Mouse (Mus musculus) ES-Bruce4 (cell line): ENCODE measurements around the gene Myt1l. TPM values are rescaled to one million over a fixed set of nuclear protein-coding genes. Genes with fewer than 3 reads are reported as not detected.

Experiments
- H3K27ac ChIP-seq: 2 replicates; pipeline ENCODE4 v1.5.1; 2012; ENCODE audit warnings: low read length, inconsistent platforms; ENCODE audit not compliant: insufficient read depth
- H3K27me3 ChIP-seq: 2 replicates; pipeline ENCODE4 v1.6.1; 2012; ENCODE audit warnings: mild to moderate bottlenecking, low read length, inconsistent platforms; ENCODE audit not compliant: control insufficient read depth, poor library complexity, insufficient read depth, severe bottlenecking
- H3K36me3 ChIP-seq: 2 replicates; pipeline ENCODE4 v1.6.1; 2012; ENCODE audit warnings: inconsistent platforms, mild to moderate bottlenecking, low read length, moderate library complexity; ENCODE audit not compliant: control insufficient read depth, poor library complexity, insufficient read depth, severe bottlenecking
- H3K4me1 ChIP-seq: one replicate; pipeline ENCODE4 v1.8.1; 2011; ENCODE audit warnings: low read length; ENCODE audit not compliant: control insufficient read depth, insufficient read depth
- H3K4me3 ChIP-seq: 2 replicates; pipeline ENCODE4 v1.5.1; 2011; ENCODE audit warnings: low read depth, mild to moderate bottlenecking, low read length
- H3K9ac ChIP-seq: 2 replicates; pipeline ENCODE4 v1.6.1; 2012; ENCODE audit warnings: low read depth, mild to moderate bottlenecking, inconsistent platforms; ENCODE audit not compliant: poor library complexity, severe bottlenecking
- H3K9me3 ChIP-seq: replicated peaks from 2 replicates; pipeline ENCODE4 v1.6.1; 2012; ENCODE audit warnings: mild to moderate bottlenecking, low read length, inconsistent platforms; ENCODE audit not compliant: control insufficient read depth, poor library complexity, insufficient read depth, severe bottlenecking
- CTCF ChIP-seq: IDR thresholded peaks from one replicate; pipeline ENCODE4 v1.8.1; 2011; ENCODE audit warnings: low read depth, low read length
- EP300 ChIP-seq: IDR thresholded peaks from 2 replicates; pipeline ENCODE4 v1.6.1; 2011; ENCODE audit warnings: low read depth, low read length; ENCODE audit not compliant: insufficient read depth
- POLR2A ChIP-seq: IDR thresholded peaks from one replicate; pipeline ENCODE4 v1.8.1; 2011; ENCODE audit warnings: low read length; ENCODE audit not compliant: insufficient read depth
- polyA plus RNA-seq: library from polyadenylated mRNA; stranded (reverse); fragments of >200 nt; gene quantifications from 2 replicates; pipeline ENCODE4 v1.2.4, GENCODE M21; 2011; ENCODE audit warnings: low read depth; ENCODE audit not compliant: missing spikeins, insufficient read depth, insufficient read length

The Myt1l gene
- polyA plus RNA-seq, 1 experiment, result not detected

- H3K27me3 ChIP-seq, result no peaks in the 10 kb centered on the region
- no peaks in the 10 kb centered on the region for H3K4me1 ChIP-seq
- H3K27ac ChIP-seq, result no peak overlapping the region
- no peak overlapping the region for H3K4me3 ChIP-seq
- H3K9ac ChIP-seq, result no peak overlapping the region
- H3K36me3 ChIP-seq, result no peaks in the 10 kb centered on the region
- no peaks in the 10 kb centered on the region for H3K9me3 ChIP-seq
- TF ChIP-seq POLR2A (no peak), EP300 (no peak), CTCF (no peak)
These were observed 423.3 kb downstream of the Myt1l start for GRCm38 (mm10) chr12:29951485-29951884.

- H3K27me3 ChIP-seq, result no peaks in the 10 kb centered on the region
- no peaks in the 10 kb centered on the region for H3K4me1 ChIP-seq
- no peaks in the 10 kb centered on the region for H3K36me3 ChIP-seq
- TF ChIP-seq CTCF, result no peak
- no peaks in the 10 kb centered on the region for H3K9me3 ChIP-seq
- H3K9ac ChIP-seq, result no peak overlapping the region
- H3K4me3 ChIP-seq, result no peak overlapping the region
- no peak overlapping the region for H3K27ac ChIP-seq
These were observed 423.9 kb downstream of the Myt1l start for GRCm38 (mm10) chr12:29952102-29952501.

GRCm38 (mm10) chr12:29953999-29954398 is 425.8 kb downstream of the Myt1l start:
- Histone ChIP-seq H3K4me1 (no peaks in the 10 kb centered on the region), H3K36me3 (no peaks in the 10 kb centered on the region), H3K4me3 (no peak overlapping the region), H3K9me3 (no peaks in the 10 kb centered on the region), H3K27me3 (no peaks in the 10 kb centered on the region), H3K9ac (no peak overlapping the region), H3K27ac (no peak overlapping the region)
- TF ChIP-seq POLR2A (no peak), EP300 (no peak), CTCF (no peak)

GRCm38 (mm10) chr12:29954464-29954863 is 426.3 kb downstream of the Myt1l start:
- H3K27ac ChIP-seq, result no peak overlapping the region

DNA sequence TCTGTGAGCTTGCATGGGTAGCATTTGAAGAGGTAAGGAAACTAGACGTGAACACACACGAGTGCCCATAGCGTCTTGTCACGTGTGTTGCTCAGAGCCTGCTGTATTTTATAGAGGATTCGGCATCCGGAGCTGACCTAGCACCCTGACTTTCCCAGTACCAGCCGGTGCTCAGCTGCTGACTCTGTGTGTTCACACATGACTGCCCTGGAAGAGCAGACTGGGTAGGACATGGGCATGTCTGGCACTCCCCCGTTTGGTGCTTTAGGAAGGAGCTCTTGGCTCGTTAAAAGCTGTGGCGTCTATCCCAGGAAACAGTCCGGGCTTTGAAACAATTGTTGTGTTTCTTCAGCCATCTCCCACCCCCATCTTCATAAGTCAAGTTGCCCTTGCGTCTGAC is 428.8 kb downstream of the Myt1l start:
- TF ChIP-seq EP300 (no peak), CTCF (no peak), POLR2A (no peak)
- Histone ChIP-seq H3K27me3 (no peaks in the 10 kb centered on the region), H3K4me3 (no peak overlapping the region), H3K4me1 (no peaks in the 10 kb centered on the region), H3K27ac (no peak overlapping the region), H3K36me3 (no peaks in the 10 kb centered on the region), H3K9ac (no peak overlapping the region), H3K9me3 (no peaks in the 10 kb centered on the region)

More at GRCm38 (mm10) chr12:29954464-29954863, 426.3 kb downstream of the Myt1l start:
- Histone ChIP-seq H3K9me3 (no peaks in the 10 kb centered on the region), H3K36me3 (no peaks in the 10 kb centered on the region), H3K27me3 (no peaks in the 10 kb centered on the region), H3K9ac (no peak overlapping the region), H3K4me3 (no peak overlapping the region), H3K4me1 (no peaks in the 10 kb centered on the region)
- TF ChIP-seq EP300 (no peak), POLR2A (no peak), CTCF (no peak)

- no peak overlapping the region for H3K4me3 ChIP-seq
- no peaks in the 10 kb centered on the region for H3K36me3 ChIP-seq
- H3K9me3 ChIP-seq, result no peaks in the 10 kb centered on the region
- H3K27ac ChIP-seq, result no peak overlapping the region
- TF ChIP-seq CTCF (no peak), POLR2A (no peak), EP300 (no peak)
- no peak overlapping the region for H3K9ac ChIP-seq
- H3K4me1 ChIP-seq, result no peaks in the 10 kb centered on the region
- H3K27me3 ChIP-seq, result no peaks in the 10 kb centered on the region
These were observed 430.5 kb downstream of the Myt1l start for GRCm38 (mm10) chr12:29958637-29959036.
